Mouse (Mus musculus): Measurements from ENCODE around the gene Pwwp2b.

GRCm38 (mm10) chr7:139229837-139230236 is 18.4 kb upstream of the Pwwp2b start:
- TF ChIP-seq POLR2A (IDR thresholded peaks at IDR 0.05; ENCODE audit: control insufficient read depth in 1 of 2, insufficient read depth in 1 of 2, low read depth in 1 of 2, low read length in 2 of 2, poor library complexity in 1 of 2) (no peak), CHD2 (IDR thresholded peaks at IDR 0.05; ENCODE audit: low read length) (no peak), MAX (IDR thresholded peaks at IDR 0.05; ENCODE audit: low read length) (no peak)

Data from MEL (cell line).